Mouse (Mus musculus) megakaryocyte, adult 5-6 weeks (primary cell): Measurements from ENCODE around the gene Gm42420. TPM values are rescaled to one million over a fixed set of nuclear protein-coding genes. Genes with fewer than 3 reads are reported as not detected.

ENCODE experiments used
- ATAC-seq: 2 replicates; pipeline ENCODE4 v1.8.0; 2016; ENCODE audit warnings: mild to moderate bottlenecking, inconsistent platforms; ENCODE audit not compliant: poor library complexity, severe bottlenecking
- total RNA-seq, 2 experiments: library from RNA; stranded (forward) in 1 of 2; stranded (reverse) in 1 of 2; fragments of 153-499, 151-499 nt in 1 of 2; fragments of 221-1000, 200-1000 nt in 1 of 2; gene quantifications; 2 replicates each; pipeline versions ENCODE4 v1.2.3 to v1.2.4; 2015 to 2017

The Gm42420 gene
- total RNA-seq, 2 experiments from 2014 or later: 6.0 TPM; not detected in 1

DNA sequence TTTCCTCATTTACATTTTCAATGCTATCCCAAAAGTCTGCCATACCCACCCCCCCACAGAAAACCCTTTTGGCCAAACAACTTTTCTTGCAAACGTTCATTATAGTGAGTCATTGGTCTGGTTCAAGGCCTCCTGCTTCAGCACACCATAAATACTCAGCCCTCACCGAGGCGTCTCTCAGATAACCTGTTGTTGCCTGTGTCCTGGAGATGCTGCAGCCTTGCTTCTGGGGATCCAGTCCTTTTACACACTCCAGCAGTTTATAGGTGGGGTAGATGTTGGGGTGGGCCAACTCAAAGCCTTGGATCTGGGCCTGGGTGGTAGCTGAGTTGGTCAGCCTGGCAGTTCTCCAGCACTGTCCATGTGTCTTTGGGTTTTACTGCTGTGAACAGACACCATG lies 15.1 kb upstream of the Gm42420 start:
- ATAC-seq: no peak

DNA sequence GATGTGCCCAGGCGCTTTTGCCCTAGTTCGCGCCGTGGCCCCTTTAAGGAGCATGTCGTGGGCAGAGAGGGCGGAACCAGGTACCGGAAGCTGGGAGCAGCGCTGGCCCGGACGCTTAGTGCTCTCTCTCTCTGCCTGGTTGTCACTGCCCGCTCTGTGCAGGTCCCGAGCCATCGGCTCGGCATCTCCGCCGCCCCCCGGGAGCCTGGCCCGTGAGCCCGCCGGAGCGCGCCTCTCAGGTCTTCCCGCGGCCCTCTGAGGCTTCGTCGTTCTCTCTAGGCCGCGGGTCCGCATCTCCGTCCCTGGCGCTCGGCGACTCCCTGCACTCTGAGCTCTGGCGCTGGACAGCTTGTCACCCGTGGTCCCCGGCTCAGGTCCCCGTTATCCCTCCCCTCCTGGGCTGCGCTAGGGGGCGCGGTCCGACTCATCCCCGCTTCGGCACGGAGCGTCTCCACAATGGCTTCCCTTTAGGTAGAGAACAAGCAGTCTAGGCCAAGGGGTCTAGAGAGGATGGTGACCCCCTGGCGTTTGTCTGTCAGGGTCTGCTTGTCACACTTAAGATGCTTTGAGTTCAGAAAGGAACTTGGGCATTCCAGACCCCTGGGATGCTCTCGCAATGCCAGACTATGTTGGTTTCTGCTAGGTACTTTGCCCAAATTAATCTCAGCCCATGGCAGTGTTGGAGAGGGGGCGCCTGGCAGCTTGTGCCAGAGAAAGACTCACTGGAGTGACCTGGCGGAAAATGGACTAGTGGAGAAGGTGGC lies 11.6 kb upstream of the Gm42420 start, which contains the start of gene Adck2:
Gene Adck2, plus strand, starts transcription at position 83 of the 764 bp plus-strand sequence.
- ATAC-seq: peak; percentile 96

DNA sequence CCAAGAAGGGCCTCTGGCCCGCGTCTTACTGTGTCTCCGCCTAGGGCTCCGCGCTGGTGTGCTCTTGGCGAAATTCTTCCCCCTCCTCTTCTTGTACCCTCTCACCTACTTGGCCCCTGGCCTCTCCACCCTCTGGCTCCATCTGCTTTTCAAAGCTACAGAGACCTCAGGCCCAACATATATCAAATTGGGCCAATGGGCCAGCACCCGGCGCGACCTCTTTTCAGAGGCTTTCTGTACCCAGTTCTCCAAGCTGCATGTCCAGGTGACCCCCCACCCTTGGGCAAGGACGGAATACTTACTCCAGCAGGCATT lies 11.0 kb upstream of the Gm42420 start:
- no peak for ATAC-seq

DNA sequence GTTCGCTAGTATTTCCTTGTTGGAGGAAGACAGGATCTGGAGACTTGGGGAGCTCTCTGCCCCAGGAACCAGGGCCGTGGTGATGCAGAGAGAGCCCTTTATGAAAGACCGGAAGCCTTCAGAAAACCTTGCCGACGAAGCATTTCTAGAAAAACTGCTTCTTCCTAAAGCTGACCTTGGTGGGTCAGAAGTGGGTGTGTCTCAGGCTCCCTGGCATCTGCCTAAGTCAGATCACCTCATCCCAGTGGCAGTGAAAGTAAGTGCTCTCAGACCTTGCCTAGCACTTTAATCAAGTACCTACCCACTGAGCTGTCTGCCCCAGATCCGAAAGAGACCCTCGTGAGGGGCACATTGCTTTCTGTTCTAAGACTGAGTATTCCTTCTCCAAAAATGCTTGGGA lies 10.6 kb upstream of the Gm42420 start:
- ATAC-seq: no peak

DNA sequence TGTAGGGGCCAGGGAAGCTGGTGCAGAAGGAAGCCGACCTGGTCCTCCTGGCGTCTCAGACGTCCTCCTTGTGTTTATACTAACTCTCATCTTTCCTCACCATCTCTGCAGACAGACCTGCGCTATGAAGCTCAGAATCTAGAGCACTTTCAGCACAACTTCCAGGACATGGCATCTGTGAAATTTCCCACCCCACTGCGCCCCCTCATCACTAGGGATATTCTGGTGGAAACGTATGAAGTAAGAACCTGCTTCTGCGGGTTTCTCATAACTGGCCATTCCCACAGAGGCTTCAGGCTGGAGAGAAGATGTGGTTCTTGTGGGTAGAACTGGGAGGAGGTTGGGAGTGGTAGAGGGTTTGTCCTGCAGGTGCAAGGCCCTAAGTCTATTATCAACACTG lies 6.0 kb upstream of the Gm42420 start:
- ATAC-seq: no peak

DNA sequence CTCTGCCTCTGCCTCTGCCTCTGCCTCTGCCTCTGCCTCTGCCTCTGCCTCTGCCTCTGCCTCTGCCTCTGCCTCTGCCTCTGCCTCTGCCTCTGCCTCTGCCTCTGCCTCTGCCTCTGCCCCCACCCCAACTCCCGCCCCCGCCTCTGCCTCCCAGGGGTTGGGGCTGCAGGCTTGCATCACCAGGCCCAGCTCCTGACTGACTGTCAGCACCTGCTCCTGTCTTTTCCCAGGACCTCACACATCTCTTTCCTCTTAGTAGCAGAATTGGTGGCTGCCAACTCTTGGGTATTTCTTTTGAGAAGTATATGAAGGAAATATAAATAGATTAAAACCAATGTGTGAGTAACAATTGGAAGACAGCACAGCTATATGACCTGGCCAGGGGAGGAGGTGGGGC lies 5.0 kb upstream of the Gm42420 start:
- no peak for ATAC-seq

DNA sequence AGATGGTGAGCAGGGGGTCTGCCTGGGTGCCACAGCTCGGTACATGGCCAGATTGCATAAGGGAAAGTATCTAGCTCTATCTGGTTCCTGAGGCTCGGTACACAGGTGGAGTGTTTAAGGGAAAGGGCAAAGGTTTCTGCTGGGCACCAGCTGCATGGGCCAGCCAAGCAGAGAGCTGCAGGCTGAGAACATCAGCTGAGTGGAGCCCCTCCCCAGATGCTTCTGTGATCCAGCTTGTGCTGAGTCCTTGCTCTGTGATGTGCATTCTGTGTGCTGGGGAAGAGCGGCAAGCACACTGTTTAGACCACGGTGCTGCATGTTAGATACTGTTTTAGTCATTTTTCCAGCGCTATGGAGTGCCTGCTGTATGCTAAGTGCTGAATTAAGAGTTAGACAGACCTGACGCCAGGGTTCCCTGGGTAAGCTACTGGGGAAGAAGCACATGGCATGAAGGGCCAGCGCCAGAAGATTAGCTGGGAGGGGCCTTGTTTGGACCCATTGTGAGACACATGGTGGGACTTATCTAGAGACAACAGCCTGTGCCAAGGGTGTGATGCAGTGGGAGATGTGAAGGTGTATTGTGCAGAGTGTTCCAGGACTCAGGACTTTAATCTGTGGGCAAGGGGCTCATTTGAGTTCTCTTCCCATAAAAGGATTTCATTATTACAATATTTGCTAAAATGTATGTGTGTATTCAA lies 4.3 kb upstream of the Gm42420 start:
- no peak for ATAC-seq

DNA sequence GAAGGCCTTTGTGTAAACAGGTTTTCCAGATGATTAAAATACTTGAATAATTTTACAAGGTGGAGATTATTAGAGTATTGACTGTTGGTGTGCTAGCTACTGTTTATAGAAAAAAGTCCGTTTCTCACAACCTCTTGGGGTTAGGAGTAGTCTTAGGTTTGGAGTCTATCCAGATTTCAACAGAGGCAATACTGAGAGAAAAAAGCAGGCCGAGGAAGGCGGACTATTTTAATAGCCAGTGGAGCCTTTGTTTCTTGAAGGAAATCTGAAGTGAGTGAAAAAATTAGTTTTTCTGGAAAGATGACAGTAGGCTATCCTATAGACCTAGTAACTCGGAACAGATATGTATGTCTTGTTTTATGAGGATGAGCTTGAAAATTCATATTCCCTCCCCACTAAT lies 5.9 kb downstream of the Gm42420 start:
- ATAC-seq: no peak

DNA sequence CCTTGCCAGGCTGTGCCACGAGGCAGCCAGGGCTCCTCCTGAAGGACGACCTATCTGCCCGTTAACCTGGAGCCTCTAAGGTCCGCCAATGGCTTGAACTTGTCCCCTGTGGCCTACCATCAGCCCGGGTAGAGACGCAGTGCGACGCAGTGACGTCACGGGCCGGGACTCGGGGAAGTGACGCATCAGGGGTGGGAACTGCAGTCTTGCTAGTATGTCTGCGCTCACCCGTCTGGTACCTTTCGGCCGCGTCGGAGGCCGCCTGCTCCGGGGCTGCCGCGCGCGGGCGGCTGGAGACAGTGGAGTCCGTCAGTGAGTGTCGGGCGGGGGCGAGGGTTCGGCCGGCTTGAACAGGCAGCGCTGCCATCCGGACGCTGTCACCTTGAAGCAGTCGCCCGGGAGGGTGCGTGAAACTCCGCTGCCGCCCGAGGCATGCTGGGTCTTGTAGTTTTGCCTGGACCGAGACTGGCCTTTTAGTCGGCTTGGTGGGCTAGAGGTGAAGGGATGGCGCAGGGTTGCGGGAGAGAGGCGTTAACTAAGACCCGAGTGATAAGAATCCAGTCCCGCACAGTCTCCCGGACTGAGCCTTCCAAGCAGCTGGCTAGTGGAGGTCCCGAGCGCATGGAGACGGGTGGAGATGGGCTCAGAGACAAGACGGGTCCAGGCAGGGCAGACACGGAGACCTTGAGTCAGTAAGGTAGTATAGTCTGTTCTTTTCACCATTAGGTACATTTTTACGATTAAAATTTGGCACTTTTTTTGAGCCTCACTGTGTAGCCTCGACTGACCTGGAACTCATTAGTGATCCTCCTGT lies 7.1 kb downstream of the Gm42420 start, which contains the start of gene Ndufb2:
Gene Ndufb2, plus strand, starts transcription at position 174 of the 814 bp plus-strand sequence.
- peak; percentile 98 for ATAC-seq

DNA sequence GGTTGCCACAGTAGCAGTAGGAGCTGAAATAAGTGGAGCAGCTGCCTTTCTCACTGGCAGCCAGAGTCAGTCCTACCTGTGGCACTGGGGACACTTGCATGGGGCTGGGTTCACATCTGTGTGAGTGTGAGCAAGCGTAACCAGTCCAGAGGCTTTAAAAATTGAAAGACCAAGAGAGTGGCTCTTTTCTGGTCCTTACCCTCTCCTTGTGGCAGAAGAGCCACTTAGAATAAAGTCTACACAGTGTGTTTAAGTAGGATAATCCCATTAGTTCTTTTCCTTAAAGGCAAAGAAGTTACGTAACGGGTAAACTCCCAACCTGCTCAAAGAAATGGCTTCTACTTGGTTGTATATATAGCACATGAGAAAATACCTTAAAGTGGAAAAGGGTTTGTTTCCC lies 15.3 kb downstream of the Gm42420 start:
- ATAC-seq: no peak

DNA sequence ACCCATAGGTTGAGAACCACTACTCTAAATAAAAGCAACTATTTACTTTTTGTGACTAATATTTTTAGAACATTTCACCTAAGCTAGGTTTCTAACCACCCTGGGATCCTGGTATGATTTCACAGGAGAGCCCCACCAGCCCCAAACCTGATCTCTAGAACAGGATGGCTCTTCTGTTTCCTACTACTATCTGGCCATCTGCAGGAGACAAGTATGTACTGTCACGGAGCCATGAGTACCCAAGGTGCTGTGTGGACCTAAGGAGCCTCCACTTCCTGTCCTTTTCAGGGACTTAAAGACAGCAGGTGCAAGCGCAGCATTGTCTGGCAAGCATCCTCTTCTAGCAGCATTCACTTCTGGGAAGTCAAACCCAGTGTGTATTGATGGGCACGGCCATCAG lies 16.3 kb downstream of the Gm42420 start:
- no peak for ATAC-seq

DNA sequence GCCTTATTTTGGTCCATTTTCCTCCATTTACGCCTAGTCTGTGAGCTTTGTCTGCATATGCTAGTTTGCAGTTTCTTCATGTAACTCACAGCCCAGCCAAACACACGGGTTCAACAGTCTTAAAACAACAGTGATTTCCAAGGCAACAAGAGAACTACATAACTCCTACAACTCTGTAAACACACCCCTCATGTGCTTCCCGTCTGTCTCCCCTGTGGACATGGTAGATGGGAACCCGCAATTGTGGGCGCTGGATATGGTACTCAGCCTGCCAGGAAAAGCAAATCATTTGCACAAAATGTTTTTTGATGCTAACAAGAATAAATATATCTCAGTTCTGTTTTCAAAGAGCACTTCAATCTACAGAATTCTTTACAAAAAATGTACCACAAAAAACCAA lies 19.0 kb downstream of the Gm42420 start:
- no peak for ATAC-seq

DNA sequence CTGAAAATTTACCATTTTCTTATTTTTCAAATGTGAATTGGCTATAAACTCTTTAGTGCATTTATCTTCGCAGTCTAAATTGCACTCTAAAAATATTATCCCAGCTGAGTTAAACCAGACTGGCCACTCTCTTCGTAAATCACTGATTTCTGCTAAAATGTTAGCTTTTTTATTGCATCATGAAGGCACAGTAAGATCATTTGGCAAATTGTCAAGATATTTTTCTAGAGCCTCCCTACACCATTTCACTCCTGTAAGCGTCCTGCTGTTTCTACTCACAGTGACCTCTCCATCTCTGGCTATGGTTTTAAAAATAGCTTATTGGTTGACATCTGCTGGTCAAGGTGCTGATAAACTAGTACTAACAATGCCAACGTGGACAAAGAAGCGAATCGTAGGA lies 20.5 kb downstream of the Gm42420 start:
- ATAC-seq: no peak

DNA sequence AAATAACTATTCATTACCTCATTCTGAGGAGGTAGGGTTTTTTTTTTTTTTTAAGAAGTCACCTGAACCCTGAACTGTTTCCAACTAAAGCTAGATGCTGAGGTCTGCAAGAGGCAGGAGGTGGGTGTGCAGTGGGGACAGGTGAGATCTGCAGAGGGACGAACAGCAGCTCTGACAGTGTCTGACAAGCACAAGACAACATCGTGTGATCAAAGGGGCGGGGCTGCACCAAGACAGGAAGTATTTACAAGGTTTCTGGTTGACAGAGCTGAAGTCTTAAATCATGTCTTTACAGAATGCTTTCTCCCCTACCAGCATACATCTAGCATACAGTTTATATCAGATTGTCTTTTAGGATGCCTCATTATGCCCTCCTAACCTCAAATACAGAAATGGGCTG lies 21.3 kb downstream of the Gm42420 start:
- no peak for ATAC-seq

DNA sequence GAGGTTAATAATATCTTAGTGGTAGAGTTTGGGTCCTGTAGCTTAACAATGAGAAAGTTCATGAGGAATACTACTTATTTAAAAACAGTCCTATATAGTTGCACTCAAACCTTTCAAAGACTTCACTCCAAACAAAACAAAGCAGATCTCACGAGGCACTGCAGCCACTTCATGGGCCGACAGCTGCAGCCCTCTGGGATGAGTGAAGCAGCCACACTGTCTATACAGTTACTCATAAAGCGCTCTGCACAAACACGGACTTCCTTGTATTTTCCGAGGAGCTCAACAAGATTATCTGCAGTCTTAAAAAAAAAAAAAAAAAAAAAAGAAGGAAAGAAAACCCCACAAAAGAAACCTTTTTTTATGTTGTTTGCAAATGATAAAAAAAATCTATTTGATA lies 21.8 kb downstream of the Gm42420 start:
- no peak for ATAC-seq

DNA sequence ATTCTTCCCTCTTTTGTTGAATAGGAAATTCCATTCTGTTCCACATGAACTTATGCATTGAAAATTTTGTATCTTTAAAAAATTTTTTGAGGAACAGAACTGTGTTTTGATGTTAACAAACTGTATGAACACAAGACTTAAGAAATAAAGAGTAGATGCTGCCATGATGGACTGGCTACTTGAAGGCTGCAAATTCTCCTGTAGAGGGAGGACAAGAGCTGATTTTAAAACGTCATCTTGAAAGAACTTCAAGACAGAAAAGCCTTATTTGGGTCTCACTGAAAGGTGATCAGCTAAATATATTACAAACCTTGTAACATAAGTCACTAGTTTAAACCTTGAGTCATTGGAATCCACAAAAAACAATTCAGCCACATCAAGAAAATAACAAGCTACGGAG lies 24.7 kb downstream of the Gm42420 start:
- no peak for ATAC-seq

DNA sequence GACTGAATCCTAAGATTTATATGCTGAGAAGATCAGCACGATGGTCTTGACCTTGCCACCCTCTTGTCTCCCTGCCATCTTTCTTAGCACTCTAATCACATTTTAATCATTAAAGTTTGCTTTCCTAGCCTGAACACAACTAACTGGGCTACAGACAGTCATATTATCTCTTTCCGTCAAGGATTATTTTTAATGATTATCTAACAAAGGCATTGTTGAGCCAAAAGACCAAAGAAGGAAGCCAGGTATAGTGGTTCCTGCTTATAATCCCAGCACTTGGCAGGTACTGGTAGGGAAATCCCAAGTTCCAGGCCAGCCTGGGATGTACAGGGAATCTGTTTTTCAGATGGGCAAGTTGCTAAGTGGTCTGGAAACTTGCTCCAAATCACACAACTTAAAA lies 25.7 kb downstream of the Gm42420 start:
- ATAC-seq: no peak

Other genes starting within 250 kb of the Gm42420 start
- 3.7 and 5.5 TPM in 2 replicates for gene Slc37a3, start 208.1 kb upstream of the Gm42420 start, total RNA-seq (2015)
- gene Slc37a3, start 208.1 kb upstream of the Gm42420 start, total RNA-seq (2017): 6.0 and 27.4 TPM in 2 replicates
- 4.2 and 4.6 TPM in 2 replicates for gene Rab19, start 204.6 kb upstream of the Gm42420 start, total RNA-seq (2015)
- gene Rab19, start 204.6 kb upstream of the Gm42420 start, total RNA-seq (2017): 7.0 and 7.6 TPM in 2 replicates
- gene Mkrn1, start 165.3 kb upstream of the Gm42420 start, total RNA-seq (2015): 108 and 111 TPM in 2 replicates
- gene Mkrn1, start 165.3 kb upstream of the Gm42420 start, total RNA-seq (2017): 75.5 and 82.8 TPM in 2 replicates
- 4.6 and 5.0 TPM in 2 replicates for gene Dennd2a, start 27.9 kb upstream of the Gm42420 start, total RNA-seq (2015)
- 2.5 and 3.1 TPM in 2 replicates for gene Dennd2a, start 27.9 kb upstream of the Gm42420 start, total RNA-seq (2017)
- gene Adck2, start 11.9 kb upstream of the Gm42420 start, total RNA-seq (2015): 4.4 and 7.1 TPM in 2 replicates
- 5.9 and 12.6 TPM in 2 replicates for gene Adck2, start 11.9 kb upstream of the Gm42420 start, total RNA-seq (2017)
- 73.6 and 90.5 TPM in 2 replicates for gene Ndufb2, start 6.8 kb downstream of the Gm42420 start, total RNA-seq (2015)
- gene Ndufb2, start 6.8 kb downstream of the Gm42420 start, total RNA-seq (2017): 59.1 and 77.0 TPM in 2 replicates
- gene Braf, start 139.7 kb downstream of the Gm42420 start, total RNA-seq (2015): 33.2 and 49.0 TPM in 2 replicates
- gene Braf, start 139.7 kb downstream of the Gm42420 start, total RNA-seq (2017): 18.4 and 26.0 TPM in 2 replicates
- gene Mrps33, start 225.2 kb downstream of the Gm42420 start, total RNA-seq (2015): 77.6 and 93.6 TPM in 2 replicates
- 26.9 and 47.6 TPM in 2 replicates for gene Mrps33, start 225.2 kb downstream of the Gm42420 start, total RNA-seq (2017)